Mouse (Mus musculus) heart, adult 2 months (tissue): ENCODE data around the gene Fkbpl.

Experiments used
- CTCF ChIP-seq: fragments of 200-600 bp; IDR thresholded peaks from 2 replicates; pipeline ENCODE4 v1.8.1; 2022; ENCODE audit warnings: antibody characterized with exemption, mild to moderate bottlenecking, moderate library complexity
- POLR2A ChIP-seq: fragments of 200-500 bp; IDR thresholded peaks from 2 replicates; pipeline ENCODE4 v1.6.1; 2011; ENCODE audit warnings: mild to moderate bottlenecking, low read depth, low read length, control low read depth; ENCODE audit not compliant: insufficient read depth

DNA sequence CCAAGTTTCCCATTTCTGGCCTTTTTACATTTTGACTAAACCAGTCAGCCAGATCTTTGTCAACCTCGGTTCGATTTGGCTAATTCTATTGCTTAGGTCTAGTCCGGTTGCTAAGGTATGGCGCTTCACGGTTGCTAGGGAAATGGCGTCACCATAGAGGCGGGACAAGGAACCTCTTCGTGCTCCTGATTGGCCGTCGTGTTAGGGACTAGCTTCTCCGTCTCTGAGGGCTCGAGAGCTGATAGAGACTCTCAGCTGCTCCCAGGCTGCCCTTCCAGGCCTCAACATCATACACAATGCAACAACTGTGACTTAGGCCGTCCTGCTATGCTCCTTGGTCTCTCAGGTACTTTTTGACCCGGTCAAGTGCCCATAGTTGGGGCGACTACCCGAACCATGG lies at the start of gene Fkbpl:
- TF ChIP-seq POLR2A (peak; percentile 81), CTCF (no peak)
